Mouse (Mus musculus): ENCODE results near the gene Chid1.

Gene Chid1

DNA sequence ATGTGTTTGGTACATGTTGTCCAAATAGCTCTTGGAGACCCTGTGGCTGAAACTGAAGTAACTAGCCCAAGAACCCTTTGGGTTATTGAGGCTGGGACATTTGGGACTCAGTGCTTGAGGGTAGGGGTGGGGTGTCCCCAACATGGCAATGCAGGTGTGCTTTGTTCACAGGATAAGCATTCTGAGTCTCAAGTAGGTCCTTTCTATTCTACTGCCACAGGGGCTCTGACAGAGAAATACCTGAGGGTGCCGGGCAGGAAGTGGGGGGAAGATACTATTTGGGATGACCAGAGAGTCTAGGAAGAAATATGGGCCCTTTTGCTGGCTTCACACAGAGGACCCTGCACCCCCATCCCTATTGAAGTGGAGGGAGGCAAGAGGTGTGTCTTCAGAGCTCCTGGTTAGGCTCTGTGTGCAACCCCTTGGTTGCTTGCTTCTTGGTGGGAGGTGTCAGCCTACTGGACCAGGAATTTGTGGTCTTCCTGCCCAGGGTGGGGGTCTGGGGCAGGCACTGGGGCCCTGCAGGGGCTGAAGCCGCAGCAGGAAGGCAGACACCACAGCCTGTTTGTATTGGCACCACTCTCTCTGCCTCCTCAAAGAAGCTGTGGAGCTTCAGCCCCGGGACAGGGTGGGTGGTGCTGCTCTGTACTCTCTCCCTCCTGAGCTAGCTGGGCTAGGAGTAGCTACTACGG is 61.9 kb downstream of the Chid1 start:
- in situ Hi-C loops (cut with MseI, MboI), result no loop called here

DNA sequence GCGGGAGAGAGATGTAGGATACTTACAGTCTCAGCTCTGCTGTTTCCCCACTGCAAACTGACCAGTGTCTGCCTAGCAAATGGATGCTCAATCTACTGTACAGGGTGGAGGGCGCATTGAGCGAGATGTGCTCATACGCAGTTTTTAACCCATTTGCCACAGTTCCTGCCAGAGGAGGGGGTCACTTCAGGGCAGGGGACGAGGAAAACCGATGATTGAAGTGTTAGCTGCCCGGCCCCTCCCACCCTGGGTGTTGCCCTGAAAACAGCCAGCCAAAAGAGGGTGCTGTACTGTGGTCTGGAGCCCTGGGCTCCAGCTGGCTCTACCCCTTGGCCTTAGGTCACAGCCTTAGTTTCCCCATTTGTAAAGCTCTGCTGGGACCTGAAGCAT is 62.7 kb downstream of the Chid1 start:
- in situ Hi-C loops (cut with MseI, MboI), result no loop called here

DNA sequence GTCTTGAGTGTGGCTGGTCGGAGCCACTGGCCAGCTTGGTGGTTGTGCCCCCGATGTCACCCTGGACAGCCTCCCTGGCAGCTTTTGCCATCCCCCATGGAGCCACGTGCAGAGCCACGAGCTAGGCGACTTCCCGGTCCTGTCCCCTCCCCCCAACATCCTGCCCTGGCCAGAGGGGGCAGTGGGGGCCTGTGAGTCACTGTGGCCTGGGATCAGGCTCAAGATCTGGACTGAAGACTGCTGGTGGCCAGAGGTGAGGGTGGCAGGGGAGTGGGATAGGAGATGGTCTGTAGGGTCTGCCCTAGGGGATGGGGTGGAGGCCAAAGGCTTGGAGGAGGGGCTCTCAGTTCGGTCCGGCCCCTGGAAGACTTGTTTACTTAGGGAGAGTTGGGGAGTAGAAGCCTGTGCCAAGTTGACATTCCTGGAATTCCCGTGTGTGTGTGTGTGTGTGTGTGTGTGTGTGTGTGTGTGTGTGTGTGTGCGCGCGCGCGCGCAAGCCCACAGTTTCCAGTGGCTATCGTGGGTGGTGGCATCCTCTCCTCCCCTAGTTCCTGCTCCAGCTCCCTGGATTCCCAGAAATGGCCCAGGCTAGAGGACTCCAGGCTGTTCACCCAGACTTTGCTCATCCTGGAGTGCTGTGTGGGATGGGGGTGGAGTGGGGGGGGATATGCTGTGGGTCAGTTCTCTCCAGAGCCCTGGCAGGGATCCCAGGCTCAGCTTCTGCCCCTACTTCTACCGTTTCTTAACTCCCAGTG is 63.3 kb downstream of the Chid1 start:
- in situ Hi-C loops (cut with MseI, MboI), result no loop called here

- in situ Hi-C loops (cut with MseI, MboI), result no loop called here
Measured at GRCm38 (mm10) chr7:141475805-141476158, 63.9 kb downstream of the Chid1 start.

DNA sequence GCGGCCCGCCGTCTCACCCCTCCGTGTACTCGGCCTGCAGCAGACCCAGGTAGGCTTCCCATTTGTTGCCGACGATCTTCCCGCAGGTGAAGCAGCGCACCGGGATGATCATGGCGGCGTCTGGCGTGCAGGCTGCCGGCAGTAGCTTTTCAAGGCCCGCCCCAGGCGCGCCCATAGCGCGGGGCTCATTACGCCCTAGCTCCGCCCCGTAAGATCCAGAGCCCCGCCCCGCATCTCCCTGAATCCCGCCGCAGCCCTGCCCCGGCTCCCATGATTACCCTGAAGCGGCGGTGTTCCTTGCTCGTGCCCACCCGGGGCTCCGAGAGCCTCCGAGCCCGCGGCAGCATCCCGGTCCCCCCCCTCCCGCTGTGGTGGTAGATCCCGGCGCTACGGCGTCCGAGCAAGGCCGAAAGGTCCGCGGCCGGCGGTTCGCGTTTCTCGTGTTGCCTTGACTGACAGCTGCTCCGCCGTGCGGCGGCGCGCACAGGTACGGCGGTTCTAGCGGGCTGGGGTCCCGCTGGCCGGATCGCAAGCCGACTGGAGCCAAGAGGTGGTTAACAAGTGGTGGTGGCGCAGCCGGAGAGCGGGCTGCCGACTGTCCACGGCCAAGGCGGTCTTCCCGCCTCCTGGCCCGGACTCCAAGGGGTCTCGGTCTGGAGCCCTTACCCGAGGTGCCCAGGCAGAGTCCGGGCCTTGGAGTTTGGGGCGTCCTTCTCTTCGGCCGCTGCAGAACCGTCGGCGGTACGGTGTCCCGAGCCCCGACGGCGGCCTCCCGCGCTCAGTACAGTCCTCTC is 64.4 kb downstream of the Chid1 start, which contains the start of the genes Polr2l and Tspan4:
Gene Polr2l, minus strand, starts transcription at position 122 of the 794 bp plus-strand sequence.
Gene Tspan4, plus strand, starts transcription at position 230 of the 794 bp plus-strand sequence.
- in situ Hi-C loops (cut with MseI, MboI), result no loop called here

GRCm38 (mm10) chr7:141474160-141474559 is 65.5 kb downstream of the Chid1 start:
- in situ Hi-C loops (cut with MseI, MboI), result no loop called here

DNA sequence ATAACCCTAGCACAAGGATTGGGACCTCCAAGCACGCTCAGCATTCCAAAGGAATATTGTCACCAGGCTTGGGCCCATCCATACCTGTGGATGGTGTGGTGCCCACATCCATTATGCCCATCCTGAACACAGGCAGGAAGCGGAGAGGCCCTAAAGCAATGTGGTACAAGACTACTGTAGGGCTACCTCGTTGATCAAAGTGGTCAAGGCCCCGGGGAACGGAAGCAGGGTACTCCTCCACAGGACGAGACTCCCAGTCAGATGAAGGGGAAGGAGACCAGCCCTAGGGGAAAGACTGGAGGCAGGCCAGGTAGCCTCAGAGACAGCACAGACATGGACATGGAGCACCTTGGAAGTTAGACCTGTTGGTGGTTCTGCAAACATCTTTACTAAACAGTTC is 66.9 kb downstream of the Chid1 start:
- in situ Hi-C loops (cut with MseI, MboI), result no loop called here

DNA sequence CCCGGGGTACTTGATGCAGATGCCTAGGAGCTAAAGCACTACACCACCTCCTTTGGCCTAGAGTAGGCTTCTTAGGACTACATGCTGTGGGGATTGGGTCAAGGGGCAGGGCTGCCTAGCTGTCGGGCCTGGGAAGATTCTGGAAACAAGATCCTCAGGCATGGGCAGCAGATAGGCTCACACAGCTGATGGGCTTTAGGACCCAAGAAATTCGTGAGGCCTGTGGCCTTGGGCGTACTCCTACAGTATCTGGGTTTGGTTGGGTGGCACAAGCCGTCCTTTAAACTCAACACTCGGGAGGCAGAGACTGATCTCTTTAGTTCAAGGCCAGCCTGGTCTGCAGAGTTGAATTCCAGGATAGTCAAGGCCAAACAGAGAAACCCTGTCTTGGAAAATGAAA is 67.4 kb downstream of the Chid1 start:
- in situ Hi-C loops (cut with MseI, MboI), result no loop called here

DNA sequence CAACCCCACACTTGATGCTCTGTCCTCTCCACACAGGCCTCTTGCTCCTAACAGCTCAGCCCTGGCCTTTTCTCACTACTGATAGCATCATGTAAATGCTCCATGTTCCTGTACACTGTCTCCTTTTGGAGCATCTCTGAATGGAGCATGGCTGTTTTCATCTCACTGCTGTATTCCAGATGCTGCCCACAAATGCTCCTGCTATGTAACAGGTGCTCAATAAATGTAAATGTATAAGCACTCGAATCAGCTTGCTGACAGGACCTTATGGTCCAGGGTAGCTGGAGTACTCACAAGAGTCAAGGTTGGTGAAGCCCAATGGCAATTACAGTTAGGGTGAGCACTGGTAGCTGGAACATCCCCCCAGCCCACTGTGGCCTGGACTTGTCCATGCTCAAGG is 68.4 kb downstream of the Chid1 start:
- in situ Hi-C loops (cut with MseI, MboI), result no loop called here

GRCm38 (mm10) chr7:141470637-141470944 is 69.1 kb downstream of the Chid1 start:
- in situ Hi-C loops (cut with MseI, MboI), result no loop called here

GRCm38 (mm10) chr7:141469901-141470636 is 69.6 kb downstream of the Chid1 start:
- in situ Hi-C loops (cut with MseI, MboI), result no loop called here

GRCm38 (mm10) chr7:141469352-141469751 is 70.3 kb downstream of the Chid1 start:
- in situ Hi-C loops (cut with MseI, MboI), result no loop called here

- in situ Hi-C loops (cut with MseI, MboI), result no loop called here
Measured at GRCm38 (mm10) chr7:141468522-141469211, 71.0 kb downstream of the Chid1 start.

- in situ Hi-C loops (cut with MseI, MboI), result no loop called here
Measured at GRCm38 (mm10) chr7:141468164-141468521, 71.5 kb downstream of the Chid1 start.

DNA sequence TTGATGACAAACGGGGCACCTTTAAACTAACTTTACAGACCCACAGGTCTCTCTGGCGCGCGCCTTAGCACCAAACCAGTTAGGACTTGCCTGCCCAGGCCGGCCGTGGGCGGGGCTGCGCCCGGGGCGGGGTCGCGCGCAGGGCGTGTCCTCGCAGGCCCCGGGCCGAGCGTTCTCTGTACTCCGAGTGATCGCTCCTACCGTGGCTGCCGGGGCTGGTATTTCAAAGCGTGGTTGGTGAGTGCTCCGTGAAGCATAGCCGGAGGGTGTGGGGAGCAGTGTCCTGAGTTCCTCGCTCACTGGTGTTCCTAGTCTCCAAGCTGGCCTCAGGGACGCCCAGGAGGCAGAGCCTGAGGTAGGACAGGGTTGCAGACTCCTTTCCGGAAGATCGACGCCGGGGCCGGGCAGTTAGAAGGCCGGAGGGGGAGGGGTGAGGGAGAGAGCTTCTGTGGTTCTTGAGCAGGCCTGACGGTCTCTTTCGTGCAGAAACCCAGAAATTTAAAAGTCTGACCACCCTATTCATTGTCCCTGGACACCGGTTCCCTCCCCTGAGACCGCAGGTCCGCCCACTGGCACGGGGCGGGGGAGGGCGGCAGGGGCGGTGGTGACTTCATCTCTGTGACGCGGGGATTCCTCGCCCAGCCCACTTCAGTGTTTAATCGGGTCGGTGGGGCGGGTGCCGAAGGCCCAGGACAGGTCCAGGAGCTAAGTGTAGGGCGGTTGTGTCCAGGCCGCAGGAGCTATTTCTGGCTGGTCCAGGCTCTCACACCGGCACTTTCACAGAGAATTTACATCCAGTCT is 72.2 kb downstream of the Chid1 start, which contains the start of gene Cd151:
Gene Cd151, plus strand, starts transcription at position 163 of the 801 bp plus-strand sequence.
- in situ Hi-C loops (cut with MseI, MboI), result no loop called here

DNA sequence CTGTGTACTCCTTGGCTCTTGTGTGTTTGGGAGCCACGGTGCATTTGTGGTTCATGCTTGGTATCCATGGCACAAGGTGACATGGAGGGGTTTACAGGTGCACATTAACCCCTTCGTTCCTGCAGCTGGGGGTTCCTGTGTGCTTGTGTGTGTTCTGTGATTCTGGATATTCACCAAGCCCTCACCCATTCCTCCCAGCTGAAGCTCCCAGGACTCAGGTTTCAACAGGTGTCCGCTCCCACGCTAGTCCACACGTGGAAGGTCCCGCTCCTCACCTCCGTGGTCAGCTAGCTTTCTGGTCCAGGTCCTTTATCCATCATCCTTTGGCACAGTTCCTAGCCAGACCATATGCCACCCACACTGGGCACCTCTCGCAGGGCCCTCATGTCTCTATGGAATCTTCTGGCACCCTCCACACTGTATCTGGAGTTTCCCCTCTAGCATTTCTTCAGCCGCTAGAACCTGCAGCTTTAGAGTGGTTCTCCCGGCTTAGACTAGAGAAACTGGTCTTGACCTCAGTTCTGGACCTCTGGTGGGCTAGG is 73.0 kb downstream of the Chid1 start:
- in situ Hi-C loops (cut with MseI, MboI), result no loop called here

- in situ Hi-C loops (cut with MseI, MboI), result no loop called here
Measured at GRCm38 (mm10) chr7:141466045-141466394, 73.6 kb downstream of the Chid1 start.

GRCm38 (mm10) chr7:141465388-141466044 is 74.1 kb downstream of the Chid1 start:
- in situ Hi-C loops (cut with MseI, MboI), result no loop called here

DNA sequence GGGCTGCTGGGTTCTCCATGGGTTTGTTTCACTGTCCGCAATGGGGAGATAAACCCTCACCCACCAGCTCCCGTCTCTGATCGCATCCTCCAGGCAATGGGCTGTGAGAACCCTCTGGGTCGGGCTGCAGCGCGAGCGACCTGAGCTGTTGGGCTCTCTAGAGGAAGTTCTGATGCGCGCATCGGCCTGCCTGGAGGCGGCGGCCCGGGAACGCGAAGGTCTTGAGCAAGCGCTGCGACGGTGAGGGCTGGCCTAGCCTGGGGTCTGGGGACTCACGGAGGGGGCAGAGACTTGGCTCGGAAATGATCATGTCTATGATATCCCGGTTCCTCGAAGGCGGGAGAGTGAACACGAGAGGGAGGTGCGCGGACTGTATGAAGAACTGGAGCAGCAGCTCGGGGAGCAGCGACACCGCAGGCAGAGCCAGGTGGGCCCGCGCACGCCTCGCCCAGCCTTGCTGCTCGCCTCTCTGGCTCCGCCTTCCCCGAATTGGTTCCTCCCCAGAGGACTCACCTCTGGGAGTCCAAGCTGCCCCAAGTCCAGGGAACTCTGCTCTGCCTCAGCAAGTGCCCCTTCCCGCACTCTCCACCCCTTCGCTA is 75.0 kb downstream of the Chid1 start:
- in situ Hi-C loops (cut with MseI, MboI), result no loop called here
